Mouse (Mus musculus) spleen, adult 18-20 months (tissue): ENCODE data around the gene Kitl.

Experiments used
- DNase-seq, 2 experiments: peaks; one replicate each; pipeline ENCODE4 v3.0.0; 2022; ENCODE audit warnings: mixed read lengths in 2 of 2

Gene Kitl

DNA sequence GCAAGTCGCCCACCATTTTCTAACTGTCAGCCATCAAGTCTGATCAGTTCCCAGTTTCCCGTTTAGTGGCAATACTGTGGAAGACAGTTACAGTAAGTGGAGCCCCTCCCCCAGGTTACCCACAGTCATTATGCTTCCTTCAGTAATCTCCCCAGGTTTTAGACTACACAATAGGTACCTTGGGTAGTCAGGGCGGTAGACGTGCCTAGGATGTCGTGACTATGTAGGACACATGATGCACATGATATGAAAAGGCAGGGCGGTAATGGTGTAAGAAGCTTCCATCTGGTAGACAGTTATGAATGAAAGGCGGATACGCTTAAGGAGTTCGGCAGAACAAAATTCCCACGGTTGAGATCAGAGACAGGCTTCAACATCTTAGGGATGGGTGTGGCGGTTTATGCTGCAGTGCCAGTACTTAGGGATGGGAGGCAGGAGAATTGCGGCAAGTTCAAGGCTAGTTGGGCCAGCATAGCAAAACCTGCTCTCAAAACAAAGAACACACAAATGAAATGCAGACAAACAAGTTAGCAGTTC lies 15.6 kb downstream of the Kitl start:
- no peak for DNase-seq

DNA sequence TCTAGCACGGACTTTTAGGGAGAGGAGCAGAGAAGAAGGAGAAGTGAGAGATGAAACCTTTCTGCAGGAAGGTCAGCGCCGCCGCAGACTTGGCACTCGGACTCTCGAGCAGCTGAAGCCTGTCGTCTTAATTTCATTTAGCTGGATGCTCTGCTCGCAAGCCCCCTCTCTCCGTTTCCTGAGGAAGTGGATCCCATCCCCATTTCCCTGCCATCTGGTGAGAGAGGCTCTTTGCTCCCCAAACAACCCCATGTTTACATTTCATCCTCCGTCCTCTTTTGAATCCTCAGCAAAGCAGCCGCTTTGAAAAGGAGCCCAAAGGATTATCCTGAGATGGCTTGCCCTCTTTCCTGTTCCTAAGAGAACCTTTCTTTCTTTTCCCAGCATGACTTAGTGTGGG lies 16.2 kb downstream of the Kitl start:
- DNase-seq: no peak

DNA sequence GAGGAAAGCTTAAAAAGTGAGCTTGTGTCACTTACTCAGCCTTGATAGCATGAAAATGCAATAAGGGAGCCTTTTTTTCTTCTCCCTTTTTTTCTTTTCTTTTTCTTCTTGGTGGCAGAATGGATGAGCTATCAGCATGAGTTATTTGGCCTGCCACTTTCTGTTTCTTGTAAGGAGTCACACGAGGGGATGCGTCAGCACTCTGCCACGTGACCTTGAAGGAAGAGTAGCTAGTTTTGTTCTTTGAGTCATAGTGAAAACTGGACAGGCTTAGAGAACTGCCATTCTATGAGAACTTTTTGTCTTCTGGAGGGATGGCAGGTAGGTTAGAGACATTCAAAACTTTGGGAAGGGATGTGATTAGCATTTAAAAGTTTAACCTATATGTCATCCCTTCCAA lies 17.1 kb downstream of the Kitl start:
- no peak for DNase-seq

- DNase-seq: no peak
Measured at GRCm38 (mm10) chr10:100036021-100036420, 20.6 kb downstream of the Kitl start.

DNA sequence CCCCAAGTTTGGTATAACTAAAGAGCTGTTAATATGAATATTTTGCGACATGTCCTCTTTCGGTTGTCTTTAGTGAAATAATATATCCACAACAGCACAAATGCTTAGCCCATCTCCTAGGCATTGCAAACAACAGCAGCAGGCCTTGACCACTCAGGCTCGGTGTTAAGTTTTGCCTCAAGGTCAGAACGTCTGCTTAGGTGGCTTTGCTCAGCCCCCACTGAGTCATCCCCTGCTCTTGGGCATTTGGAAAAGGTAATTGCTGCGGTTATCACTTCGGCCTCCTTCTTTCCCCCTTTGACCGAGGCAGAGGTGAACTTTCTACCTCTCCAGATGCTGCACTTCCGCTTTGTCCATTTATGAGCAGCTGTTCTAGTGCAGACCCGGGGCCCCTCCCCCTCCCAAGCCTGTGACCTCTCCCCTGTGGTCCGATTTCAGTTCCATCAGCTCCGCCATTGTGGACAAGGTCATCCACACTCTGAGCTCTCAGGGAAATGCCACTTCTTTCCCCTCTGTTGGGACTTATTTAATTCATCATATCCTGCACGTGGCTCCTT lies 23.0 kb downstream of the Kitl start:
- no peak for DNase-seq

GRCm38 (mm10) chr10:100038994-100039393 lies 23.6 kb downstream of the Kitl start:
- no peak for DNase-seq

GRCm38 (mm10) chr10:100043748-100044147 lies 28.3 kb downstream of the Kitl start:
- no peak for DNase-seq

- DNase-seq: no peak
Measured at GRCm38 (mm10) chr10:100044153-100044552, 28.7 kb downstream of the Kitl start.

GRCm38 (mm10) chr10:100051146-100051783 lies 35.8 kb downstream of the Kitl start:
- DNase-seq: no peak

- DNase-seq: no peak
Measured at GRCm38 (mm10) chr10:100052404-100052803, 37.0 kb downstream of the Kitl start.

GRCm38 (mm10) chr10:100052911-100053310 lies 37.5 kb downstream of the Kitl start:
- DNase-seq: no peak

DNA sequence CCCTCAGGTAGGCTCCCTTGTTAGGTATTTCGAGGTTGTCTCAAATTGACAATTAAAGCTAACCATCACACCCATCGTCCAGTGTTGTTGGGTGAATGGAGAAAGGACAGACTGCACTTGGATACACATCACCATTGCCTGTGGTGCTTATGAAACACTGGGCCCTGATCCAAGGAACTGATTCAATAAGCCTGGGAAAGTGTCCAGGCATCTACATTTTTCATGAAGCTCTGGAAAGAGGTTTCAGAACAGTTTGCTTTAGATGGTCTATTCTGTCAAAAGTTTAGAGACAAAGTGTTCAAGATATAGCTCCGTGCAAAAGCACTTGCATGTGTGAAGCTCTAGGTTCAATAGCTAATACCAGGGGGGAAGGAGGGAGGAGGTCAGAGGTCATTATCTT lies 38.6 kb downstream of the Kitl start:
- DNase-seq: no peak

DNA sequence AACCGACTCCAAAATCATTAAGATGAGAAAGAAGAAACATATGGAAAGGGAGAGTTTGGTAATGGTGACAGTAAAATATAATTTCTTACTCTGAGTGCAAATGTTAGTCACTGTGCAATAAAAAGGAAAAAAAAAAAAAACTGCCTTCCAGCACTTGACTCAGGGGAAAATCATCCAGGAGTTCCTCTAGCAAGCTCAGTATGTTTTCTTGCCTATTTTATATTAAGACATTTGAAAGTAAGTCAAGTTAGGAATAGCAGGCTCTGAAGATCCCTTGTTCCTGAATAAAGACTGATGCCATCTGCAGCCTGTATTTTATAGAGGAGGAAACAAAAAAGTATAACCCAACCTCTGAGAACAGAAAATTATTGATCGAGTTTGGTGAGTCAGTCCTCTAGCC lies 39.7 kb downstream of the Kitl start:
- DNase-seq: no peak

DNA sequence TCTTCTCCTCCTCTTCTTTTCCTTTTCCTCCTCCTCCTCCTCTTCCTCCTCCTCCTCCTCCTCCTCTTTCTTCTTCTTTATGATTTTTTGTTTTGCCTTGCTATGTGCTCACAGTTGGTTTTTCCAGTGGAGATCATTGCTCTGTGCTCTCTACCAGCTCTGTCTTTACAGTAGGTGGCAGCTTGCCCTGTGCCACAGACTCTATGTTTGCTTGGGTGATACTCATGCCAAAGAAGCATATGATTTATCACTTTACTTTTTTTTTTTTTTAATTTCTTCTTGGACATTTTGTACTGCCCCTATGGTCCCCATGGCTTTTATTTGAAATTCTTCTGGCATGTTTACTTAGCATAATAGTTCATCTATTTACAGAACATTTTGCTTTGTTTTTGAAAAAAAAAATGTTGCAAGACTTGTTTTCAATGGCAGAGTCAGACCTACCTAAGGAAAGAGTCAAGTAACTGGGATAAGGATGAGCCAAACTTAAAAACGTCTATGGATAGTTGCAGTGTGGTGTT lies 41.7 kb downstream of the Kitl start:
- no peak for DNase-seq

DNA sequence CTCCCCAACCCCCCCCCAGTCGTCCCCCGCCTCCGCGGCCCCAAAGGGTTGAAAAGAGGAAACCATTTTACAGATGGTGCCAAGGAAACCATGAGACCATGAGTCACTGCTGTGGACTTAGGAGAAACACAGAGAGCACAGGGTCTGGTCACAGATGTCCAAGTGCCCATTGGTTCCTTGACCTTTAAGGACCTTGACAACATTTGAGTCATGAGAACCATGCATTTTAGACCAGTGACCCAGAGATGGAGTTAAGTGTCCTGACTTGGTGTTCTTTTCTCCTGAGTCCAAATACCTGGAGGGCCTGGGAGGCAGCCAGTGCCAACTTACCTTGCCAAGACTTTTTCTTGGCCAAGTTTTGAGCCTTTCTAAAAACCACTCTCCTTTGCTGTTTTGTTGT lies 43.9 kb downstream of the Kitl start:
- DNase-seq: no peak

DNA sequence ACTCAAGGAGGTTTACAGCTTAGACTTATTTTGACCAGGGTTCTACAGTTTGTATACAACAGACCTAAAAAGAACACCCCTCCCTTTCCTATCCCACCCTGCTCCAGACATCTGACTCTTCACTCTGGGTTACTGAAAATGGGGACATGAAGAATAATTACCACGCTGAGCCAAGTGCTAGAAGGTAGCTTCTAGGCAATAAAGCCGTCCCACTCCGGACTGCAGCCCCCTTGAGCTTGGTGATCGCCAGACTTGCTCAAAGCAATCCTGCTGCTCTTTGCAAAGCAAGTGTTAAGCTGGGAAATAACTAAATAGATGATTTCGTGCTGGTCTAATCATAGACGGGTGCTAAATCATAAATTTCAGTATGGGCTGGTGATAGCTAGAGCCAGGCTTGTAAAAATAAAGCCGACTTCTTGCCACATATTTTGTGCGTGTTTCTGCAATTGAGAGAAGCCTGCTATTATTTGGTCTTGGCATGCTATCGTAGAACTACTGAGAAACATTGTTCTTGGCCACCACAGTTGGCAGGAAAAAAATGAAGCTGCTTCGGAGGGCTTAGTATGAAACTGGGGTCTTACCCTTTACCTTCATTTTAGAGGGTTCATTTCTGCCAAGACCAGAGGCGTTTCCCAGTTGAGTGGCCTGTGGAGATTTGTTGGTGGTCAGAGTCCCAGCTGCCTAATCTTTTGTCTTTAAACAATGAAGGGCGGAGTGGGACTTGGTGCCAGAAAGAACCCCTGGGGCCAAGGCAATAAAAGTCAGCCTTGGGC lies 50.3 kb downstream of the Kitl start:
- no peak for DNase-seq

- no peak for DNase-seq
Measured at GRCm38 (mm10) chr10:100066374-100066773, 50.9 kb downstream of the Kitl start.

DNA sequence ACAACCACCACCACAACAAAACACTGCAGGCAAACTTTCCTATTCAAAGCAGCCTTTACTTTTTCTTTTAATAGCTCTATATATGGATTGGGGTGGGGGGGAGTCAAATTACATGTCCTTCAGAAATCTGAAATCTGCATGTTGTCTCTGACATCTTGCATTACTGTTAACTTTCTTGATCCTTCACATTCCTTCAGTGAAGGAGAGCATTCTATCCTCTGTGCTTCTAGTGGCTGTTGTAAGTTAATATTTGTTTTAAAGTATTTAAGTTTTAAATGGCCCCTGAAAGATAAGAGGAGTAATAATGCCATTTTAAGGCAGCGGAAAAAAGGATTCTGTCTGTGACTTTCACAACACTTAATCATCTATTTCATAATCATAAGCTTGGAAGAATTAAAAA lies 57.2 kb downstream of the Kitl start:
- DNase-seq: no peak

DNA sequence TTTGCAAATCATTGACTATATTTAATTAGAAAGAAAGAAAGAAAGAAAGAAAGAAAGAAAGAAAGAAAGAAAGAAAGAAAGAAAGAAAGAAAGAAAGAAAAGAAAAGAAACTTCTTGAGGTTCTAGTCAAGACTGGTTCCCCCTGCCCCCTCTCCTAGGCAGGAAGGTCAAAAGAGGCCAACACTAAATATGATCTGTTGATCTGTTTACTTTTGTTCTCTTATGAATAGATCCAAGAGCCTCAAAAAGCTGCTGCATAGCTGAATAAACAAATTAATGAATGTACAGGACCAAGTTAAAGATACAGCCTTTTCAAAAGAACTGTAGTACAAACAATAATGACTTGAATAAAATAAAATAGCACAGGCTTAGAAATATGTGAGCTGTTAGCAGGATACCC lies 57.7 kb downstream of the Kitl start:
- no peak for DNase-seq

DNA sequence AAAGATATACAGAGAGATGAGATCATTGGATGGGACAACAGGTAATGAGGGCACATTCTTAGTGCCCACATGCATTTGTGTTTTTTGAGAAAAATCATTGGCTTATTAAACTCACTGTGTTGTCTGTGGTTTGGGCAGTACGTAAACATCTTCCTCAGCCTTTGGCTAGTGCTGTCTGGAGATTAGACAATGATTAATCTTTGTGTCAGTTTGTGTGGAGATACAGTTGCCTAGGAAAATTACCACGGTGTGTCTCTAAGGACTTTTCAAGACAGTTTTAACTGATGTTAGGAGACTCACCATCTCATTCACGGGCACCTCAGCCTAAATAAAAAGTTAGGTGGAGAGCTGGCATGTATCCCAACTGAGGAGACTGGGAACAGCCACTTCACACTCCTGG lies 85.7 kb downstream of the Kitl start:
- no peak for DNase-seq

DNA sequence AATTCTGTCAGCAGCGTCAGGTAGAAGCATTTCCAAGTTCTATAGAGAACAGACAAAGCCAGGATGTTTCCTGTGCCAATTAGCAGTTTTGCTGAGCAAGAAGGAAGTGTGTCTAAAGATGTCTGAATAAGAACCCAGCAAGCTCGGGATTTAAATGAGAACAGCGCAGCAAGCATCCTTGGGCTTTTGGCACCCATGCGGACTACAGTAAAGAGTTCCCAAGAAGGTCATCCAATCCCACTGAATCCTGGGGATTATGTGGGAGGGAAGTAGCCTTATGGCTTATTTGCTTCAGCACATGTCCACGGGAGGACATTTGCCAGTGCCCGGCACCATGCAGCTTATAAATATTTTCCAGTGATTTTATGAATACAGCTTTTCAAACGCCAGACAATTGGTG lies 95.8 kb downstream of the Kitl start:
- no peak for DNase-seq

GRCm38 (mm10) chr10:100115570-100115969 lies 100.1 kb downstream of the Kitl start:
- DNase-seq: no peak

GRCm38 (mm10) chr10:100124452-100124851 lies 109.0 kb downstream of the Kitl start:
- no peak for DNase-seq
